Mouse (Mus musculus) Patski (cell line): ENCODE results near the gene Cox6b1. TPM values are rescaled to one million over a fixed set of nuclear protein-coding genes. Genes with fewer than 3 reads are reported as not detected.

Experiments used
- ATAC-seq: fragments of 100-300 bp; one replicate; pipeline ENCODE4 v1.8.0; 2021
- CTCF ChIA-PET: fragments of 350-600 bp; sonication (Branson Sonifier 250); formaldehyde crosslinking; loops from one replicate; lab custom pipeline; 2022; ENCODE audit warnings: inconsistent platforms; lab: Charles Lee
- POLR2A ChIA-PET: fragments of 350-600 bp; sonication (Branson Sonifier 250); formaldehyde crosslinking; loops from one replicate; lab custom pipeline; 2022; ENCODE audit warnings: antibody characterized with exemption, inconsistent platforms; lab: Charles Lee
- DNase-seq: peaks from one replicate; pipeline ENCODE4 v3.0.0-alpha.2; 2011; ENCODE audit warnings: low read depth, low spot score
- H3K27me3 ChIP-seq: fragments of 371-371 bp; one replicate; pipeline ENCODE4 v1.5.1; 2021
- CTCF ChIP-seq: fragments of 100-300 bp; IDR thresholded peaks from one replicate; pipeline ENCODE4 v1.5.1; 2021
- in situ Hi-C: fragments of 300-500 bp; cut with MboI; formaldehyde crosslinking; loops from 3 replicates; pipeline ENCODE4 v1.11.1; 2018; ENCODE audit warnings: low pct_unique_long_range_greater_than_20kb, mixed read lengths
- polyA plus RNA-seq: library from polyadenylated mRNA; unstranded; gene quantifications from one replicate; pipeline ENCODE4 v1.2.3, GENCODE M21; 2021

Gene Cox6b1
- polyA plus RNA-seq, 1 experiment from 2014 or later: 1,119 TPM

DNA sequence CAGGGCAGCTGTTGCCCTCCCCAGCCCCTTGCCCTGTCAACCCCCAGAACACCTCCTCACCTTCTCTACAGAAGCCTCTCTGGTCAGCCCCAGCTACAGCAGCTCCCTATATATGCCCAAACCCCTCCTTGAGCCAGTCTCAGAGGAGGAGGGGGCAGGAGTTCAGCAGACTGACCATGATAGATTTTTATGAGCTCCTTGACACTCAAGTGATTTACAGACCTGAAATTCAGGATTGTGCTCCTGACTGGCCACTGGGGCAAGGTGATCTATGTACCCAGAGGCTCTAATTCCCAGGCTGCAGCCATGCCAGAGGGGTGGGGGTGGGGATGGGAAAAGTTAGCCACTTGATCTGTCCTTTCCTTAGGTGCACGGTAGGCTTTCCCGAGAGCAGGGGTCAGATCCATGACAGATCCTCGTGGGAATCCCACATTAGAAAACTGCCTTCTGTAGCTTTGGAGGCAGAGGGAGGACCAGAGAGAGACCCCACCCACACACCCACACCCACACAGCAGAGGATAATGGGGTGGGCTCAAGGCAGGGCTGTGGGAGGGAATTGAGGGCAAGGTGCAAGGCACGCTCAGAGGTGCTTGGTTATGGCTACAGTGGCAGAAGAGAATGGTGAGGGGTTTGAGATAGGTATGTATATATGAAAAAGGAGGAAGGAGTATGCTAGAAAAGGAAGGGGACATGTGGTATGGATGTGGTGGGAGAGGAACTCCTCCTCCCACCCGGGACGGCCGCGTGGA lies 13.1 kb downstream of the Cox6b1 start, which contains the start of gene Upk1a:
Gene Upk1a (minus strand): TSS at position 194 of the 749 bp plus-strand sequence.
- H3K27me3 ChIP-seq: no peaks in the 10 kb centered on the region
- ChIA-PET CTCF (interaction anchor here (0.9 to 4.0 kb wide), 8 partner anchors 9 to 23 kb away, joined by 3 to 31 read pairs (median 8); partner anchors contain the start of genes Cox6b1, Kmt2b and Zbtb32), POLR2A (interaction anchor here (0.9 kb wide), 1 partner anchor 45 kb away, joined by 4 read pairs; no protein-coding TSS in a partner anchor)
- TF ChIP-seq CTCF: no peak
- ATAC-seq: no peak
- in situ Hi-C loops: no loop called here
- no peak for DNase-seq

DNA sequence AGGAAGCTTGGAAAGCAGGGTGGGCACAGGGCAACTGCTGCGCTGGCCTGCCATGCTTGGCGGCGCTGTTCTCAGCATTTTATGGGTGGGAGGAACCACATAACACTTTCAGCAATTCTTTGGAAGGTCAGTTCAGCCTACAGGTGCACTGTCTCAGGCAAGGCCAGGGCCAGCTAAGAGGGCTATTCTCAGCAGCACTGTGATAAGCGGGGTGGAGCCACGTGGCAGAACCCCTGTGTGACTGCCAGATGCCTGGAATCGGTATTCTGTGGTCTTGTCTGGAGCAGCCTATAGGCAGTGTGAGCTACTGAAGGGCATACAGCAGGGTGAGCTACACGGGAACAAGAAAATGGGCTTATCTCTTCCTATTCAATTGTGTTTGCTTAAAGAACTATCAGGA lies 15.9 kb downstream of the Cox6b1 start:
- in situ Hi-C loops: no loop called here
- CTCF ChIA-PET: no interaction called here
- POLR2A ChIA-PET: no interaction called here
- DNase-seq (no peak), ATAC-seq (no peak)
- TF ChIP-seq CTCF: no peak
- no peaks in the 10 kb centered on the region for H3K27me3 ChIP-seq

DNA sequence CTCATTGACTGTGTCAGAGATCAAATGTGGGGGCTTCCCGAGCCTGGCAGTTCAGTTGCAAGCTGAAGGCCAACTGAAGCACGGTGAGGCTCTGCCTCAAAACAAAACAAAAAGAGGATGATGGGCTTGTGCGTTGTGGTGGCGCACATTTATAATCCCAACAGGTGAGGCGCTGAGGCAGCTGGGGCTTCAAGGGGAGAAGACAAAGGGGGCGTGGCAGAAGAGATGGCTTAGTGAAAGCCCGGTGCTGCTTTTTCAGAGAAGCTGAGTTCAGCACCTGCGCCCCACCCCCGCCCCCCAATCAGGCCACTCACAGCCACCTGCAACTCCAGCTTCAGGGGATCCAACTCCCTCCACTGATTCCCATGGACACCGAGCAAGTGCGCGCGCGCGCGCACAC lies 17.5 kb downstream of the Cox6b1 start:
- in situ Hi-C loops: no loop called here
- ChIA-PET POLR2A (interaction anchor here (0.6 to 1.8 kb wide), 2 partner anchors 20 to 197 kb away, joined by 3 to 5 read pairs; partner anchors contain the start of gene Kmt2b), CTCF (interaction anchor here (1.1 to 9.3 kb wide), 4 partner anchors 9 to 117 kb away, joined by 3 to 65 read pairs (median 8); partner anchors contain the start of gene Kmt2b)
- no peak for ATAC-seq
- DNase-seq: no peak
- no peaks in the 10 kb centered on the region for H3K27me3 ChIP-seq
- no peak for TF ChIP-seq CTCF

DNA sequence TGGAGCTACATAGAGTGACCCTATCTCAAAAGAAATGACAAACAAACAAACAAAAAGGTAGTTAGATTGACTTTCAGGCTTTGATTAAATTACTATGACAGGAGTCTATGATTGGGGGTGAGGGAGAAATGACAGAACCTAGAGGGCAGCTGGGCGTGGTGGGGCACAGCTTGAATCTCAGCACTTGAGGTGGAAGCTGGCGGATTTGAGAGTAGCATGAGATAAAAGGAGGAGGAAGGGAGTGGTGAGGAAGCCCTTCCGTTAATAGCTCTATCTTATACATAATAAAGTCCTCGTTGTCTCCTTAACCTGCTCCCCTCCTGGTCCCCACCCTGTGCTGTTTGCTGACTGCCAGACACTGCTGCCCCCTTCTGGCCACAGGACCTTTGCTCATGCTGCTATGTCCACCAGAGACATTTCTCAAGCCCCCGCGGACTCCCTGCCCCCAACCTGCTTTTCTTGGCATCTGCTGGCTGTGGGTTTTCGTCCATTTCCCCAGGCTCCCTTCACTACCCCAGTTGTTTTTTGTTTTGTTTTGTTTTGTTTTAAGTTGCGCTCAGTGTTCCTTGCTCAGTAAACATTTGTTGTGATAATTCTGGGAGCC lies 18.1 kb downstream of the Cox6b1 start:
- TF ChIP-seq CTCF: peak; percentile 86
- in situ Hi-C loops: no loop called here
- ChIA-PET CTCF (interaction anchor here (1.1 to 9.3 kb wide), 4 partner anchors 10 to 117 kb away, joined by 3 to 65 read pairs (median 8); partner anchors contain the start of gene Kmt2b), POLR2A (interaction anchor here (1.8 kb wide), 1 partner anchor 20 kb away, joined by 5 read pairs; the partner anchor contains the start of gene Kmt2b)
- DNase-seq: no peak
- ATAC-seq: no peak
- no peaks in the 10 kb centered on the region for H3K27me3 ChIP-seq

DNA sequence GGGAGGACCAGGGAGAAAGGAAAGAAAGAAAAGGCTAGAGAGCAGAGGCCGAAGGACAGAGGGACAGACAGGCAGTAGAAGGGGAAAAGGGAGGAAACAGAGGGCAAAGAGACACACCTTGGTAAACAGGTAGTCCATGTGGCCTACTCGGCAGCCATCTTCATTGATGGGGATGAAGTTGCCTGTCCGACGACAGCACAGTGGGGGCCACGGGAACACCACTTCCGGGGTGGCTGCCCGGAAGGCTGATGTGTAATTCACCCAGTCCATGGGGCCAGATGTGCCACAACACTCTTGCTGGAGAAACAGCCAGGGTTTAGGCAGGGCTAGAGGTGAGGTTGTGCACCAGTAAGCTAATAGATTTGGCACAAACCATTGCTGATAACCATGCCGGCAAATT lies 21.0 kb downstream of the Cox6b1 start:
- POLR2A ChIA-PET: interaction anchor here (0.8 kb wide), 1 partner anchor 20 kb away, joined by 3 read pairs; no protein-coding TSS in a partner anchor
- CTCF ChIA-PET: interaction anchor here (1.0 to 9.3 kb wide), 3 partner anchors 9 to 64 kb away, joined by 3 to 65 read pairs (median 29); partner anchors contain the start of genes Kmt2b and Upk1a
- no peak for ATAC-seq
- DNase-seq: no peak
- in situ Hi-C loops: no loop called here
- TF ChIP-seq CTCF: no peak
- no peaks in the 10 kb centered on the region for H3K27me3 ChIP-seq

DNA sequence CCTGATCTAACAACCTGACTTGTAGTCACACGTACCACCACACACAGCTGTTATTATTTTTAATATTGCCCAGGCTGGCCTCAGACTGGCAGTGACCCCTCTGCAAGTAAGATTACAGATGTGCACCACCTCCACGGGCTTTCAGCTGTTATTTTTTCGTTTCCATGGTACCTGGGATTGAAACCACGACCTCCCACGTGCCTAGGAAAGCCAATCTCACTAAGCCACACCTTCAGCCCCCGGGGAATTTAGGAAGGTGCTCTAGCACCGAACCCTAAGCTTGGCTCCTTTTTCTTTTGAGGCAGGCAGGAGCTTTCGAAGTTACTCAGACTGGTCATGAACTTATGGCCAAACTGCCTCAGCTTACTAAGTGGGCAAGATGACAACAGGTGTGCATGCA lies 21.5 kb downstream of the Cox6b1 start:
- ATAC-seq (no peak), DNase-seq (no peak)
- no peak for TF ChIP-seq CTCF
- in situ Hi-C loops: no loop called here
- H3K27me3 ChIP-seq: no peaks in the 10 kb centered on the region
- POLR2A ChIA-PET: interaction anchor here (0.8 kb wide), 1 partner anchor 21 kb away, joined by 3 read pairs; no protein-coding TSS in a partner anchor
- CTCF ChIA-PET: interaction anchor here (1.0 to 9.3 kb wide), 3 partner anchors 9 to 64 kb away, joined by 3 to 65 read pairs (median 29); partner anchors contain the start of genes Kmt2b and Upk1a

DNA sequence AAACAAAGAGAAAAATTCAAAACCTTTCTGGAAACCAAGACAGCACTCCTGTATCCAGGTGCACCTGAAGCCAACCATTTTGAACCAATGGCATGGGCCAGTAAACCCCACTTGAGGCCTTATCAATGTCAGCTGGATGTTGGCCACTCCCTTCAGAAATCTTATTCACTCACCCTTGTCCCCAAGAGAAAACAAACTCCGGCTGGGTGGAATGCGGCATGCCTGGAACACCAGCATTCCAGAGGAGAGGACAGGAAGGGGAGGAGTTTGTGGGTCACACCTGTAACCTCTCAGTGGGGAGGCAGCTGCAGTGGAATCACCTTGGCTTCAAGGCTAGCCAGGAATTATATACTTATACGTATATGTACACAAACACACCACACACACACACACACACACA lies 23.4 kb downstream of the Cox6b1 start:
- ChIA-PET POLR2A (no interaction called here), CTCF (interaction anchor here (4.2 to 9.3 kb wide), 2 partner anchors 11 to 12 kb away, joined by 29 to 65 read pairs; partner anchors contain the start of genes Kmt2b and Upk1a)
- H3K27me3 ChIP-seq: no peaks in the 10 kb centered on the region
- in situ Hi-C loops: no loop called here
- ATAC-seq (no peak), DNase-seq (no peak)
- no peak for TF ChIP-seq CTCF

DNA sequence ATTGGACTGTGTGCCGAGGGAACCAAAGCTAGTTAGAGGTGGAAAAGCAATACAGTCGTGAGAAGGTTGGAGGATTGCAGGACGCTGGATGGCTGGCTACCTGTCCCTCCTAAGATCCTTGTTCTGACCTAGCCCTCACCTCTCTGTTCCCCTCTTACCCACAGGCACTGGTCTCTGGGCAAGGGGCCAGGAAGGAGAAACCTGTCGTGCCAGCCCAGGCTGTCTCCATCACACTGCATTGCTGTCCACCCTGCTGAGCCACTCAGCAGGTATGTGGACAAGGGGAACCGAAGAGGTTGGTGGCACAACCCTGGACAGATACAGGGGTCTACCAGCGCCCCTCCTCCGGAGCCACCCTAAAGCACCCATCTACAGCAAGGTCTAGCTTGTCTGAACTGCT lies 25.3 kb downstream of the Cox6b1 start:
- in situ Hi-C loops: no loop called here
- ChIA-PET POLR2A (interaction anchor here (0.6 kb wide), 1 partner anchor 10 kb away, joined by 4 read pairs; no protein-coding TSS in a partner anchor), CTCF (interaction anchor here (0.8 to 9.3 kb wide), 3 partner anchors 10 to 17 kb away, joined by 3 to 65 read pairs (median 5); partner anchors contain the start of gene Kmt2b)
- no peaks in the 10 kb centered on the region for H3K27me3 ChIP-seq
- DNase-seq (no peak), ATAC-seq (no peak)
- TF ChIP-seq CTCF: no peak

DNA sequence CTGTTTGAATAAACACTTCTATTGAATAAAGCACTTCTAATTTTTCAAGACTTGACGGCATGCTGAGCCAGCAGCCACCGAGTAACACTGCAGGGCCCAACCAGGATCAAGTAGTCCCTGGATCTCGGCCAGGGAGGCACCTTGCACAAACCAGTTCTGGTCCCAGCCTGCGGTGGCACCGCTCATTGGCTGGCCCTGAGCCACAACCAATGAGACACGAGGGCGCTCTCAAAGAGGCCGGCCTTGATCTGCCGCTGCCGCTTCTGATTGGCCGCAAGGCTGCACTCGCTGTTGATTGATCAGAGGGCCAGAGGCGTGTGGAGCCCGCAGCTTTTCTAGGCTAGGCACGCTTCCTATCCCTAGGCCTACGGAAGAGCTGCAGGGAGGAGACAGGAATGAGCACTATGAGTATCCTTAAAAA lies 26.0 kb downstream of the Cox6b1 start:
- peak; percentile 68 for DNase-seq
- ATAC-seq: peak; percentile 84
- in situ Hi-C loops: no loop called here
- CTCF ChIA-PET: interaction anchor here (9.3 kb wide), 1 partner anchor 9 kb away, joined by 65 read pairs; the partner anchor contains the start of gene Kmt2b
- POLR2A ChIA-PET: no interaction called here
- H3K27me3 ChIP-seq: no peaks in the 10 kb centered on the region
- no peak for TF ChIP-seq CTCF

DNA sequence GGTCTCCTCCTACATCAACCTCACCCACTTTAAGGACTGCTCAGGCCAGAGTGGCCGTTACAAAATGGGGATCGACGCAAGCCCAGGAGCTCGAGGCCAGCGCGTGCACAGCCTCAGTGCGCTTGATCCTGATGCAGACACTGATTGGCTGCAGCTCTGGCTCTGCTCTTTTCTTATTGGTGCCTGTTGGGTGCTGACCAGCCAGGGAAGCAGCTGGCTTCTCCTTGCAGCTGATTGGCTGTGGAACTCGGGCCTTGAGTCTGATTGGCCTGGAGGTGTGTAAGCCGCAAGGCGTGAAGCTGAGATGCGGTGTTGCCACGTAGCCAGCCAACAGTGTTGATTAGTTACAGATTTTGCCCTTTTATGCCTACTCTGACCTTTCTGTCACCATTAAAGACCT lies 27.2 kb downstream of the Cox6b1 start, which contains the start of gene Zbtb32:
Gene Zbtb32 (minus strand): TSS at position 124 of the 400 bp plus-strand sequence.
- TF ChIP-seq CTCF: no peak
- in situ Hi-C loops: no loop called here
- ChIA-PET CTCF (interaction anchor here (1.8 kb wide), 2 partner anchors 9 to 15 kb away, joined by 8 to 9 read pairs; no protein-coding TSS in a partner anchor), POLR2A (no interaction called here)
- DNase-seq: no peak
- ATAC-seq: no peak
- no peaks in the 10 kb centered on the region for H3K27me3 ChIP-seq
